In genomic region chr11:96885901-96886340, GRCm38 (mm10) we compare ENCODE assay signal across 16 mouse cellular contexts. TPM values are rescaled to one million over a fixed set of nuclear protein-coding genes. Genes with fewer than 3 reads are reported as not detected.
DNase-seq lines count a peak whose midpoint lies in the region; ATAC-seq and TF ChIP-seq lines count a peak whose summit lies in the region.
"Had no signal": no experiment of that assay in that cellular context is flagged by ENCODE, and none has a peak within 500 bp of the region (broad histone marks: within the 10 kb centered on the region; RNA-seq: fewer than 3 reads in every experiment).

No protein-coding gene starts in this region.

- no peaks in the 10 kb centered on the region for H3K36me3 ChIP-seq in embryonic facial prominence, embryonic 13.5 days
- no peaks in the 10 kb centered on the region for H3K36me3 ChIP-seq in hindbrain, embryonic 14.5 days (replicated peaks; ENCODE audit: control insufficient read depth, insufficient read depth)
- no peaks in the 10 kb centered on the region for H3K36me3 ChIP-seq in midbrain, postnatal 0 days (ENCODE audit: insufficient read depth, low read length)
- H3K36me3 ChIP-seq in kidney, embryonic 16.5 days (ENCODE audit: insufficient read depth, low read length) = no peaks in the 10 kb centered on the region
- H3K36me3 ChIP-seq: G1E; liver, embryonic 13.5 days had no signal

- no peak for TF ChIP-seq CTCF in midbrain, postnatal 0 days (IDR thresholded peaks at IDR 0.05)

- peak; percentile 29 to 51 for DNase-seq in cerebellum, postnatal 14 days
- DNase-seq in cerebellum, adult 9-10 months = no peak
- peak; percentile 52 for DNase-seq in hindbrain, embryonic 14.5 days (ENCODE audit: low spot score)
- peak; percentile 61 for DNase-seq in midbrain, postnatal 0 days (ENCODE audit: low spot score)
- no peak for DNase-seq in urinary bladder, adult 2 months (ENCODE audit: low spot score)
- no peak for DNase-seq in kidney, postnatal 14 days
- DNase-seq: adrenal gland, adult 2 months; heart, adult 11 months; liver, embryonic 13.5 days; lung, postnatal 4 days; thymus, postnatal 25 days had no signal

- H3K4me1 ChIP-seq in embryonic facial prominence, embryonic 13.5 days = peaks cover 18% of the 10 kb centered on the region
- peaks cover 22% of the 10 kb centered on the region for H3K4me1 ChIP-seq in hindbrain, embryonic 14.5 days (replicated peaks; ENCODE audit: control insufficient read depth, insufficient read depth, low read length)
- 0 out of 2 replicates have a peak, but pooled peaks cover 7% of the 10 kb centered on the region for H3K4me1 ChIP-seq in midbrain, postnatal 0 days (ENCODE audit: insufficient read depth, low read length)
- peaks cover 10% of the 10 kb centered on the region; the same call in 1 of the 2 replicates for H3K4me1 ChIP-seq in kidney, embryonic 16.5 days (ENCODE audit: insufficient read depth, low read length)

- H3K9ac ChIP-seq in embryonic facial prominence, embryonic 13.5 days = peak overlapping the region; percentile 54
- H3K9ac ChIP-seq in hindbrain, embryonic 14.5 days = 0 out of 2 replicates have a peak overlapping the region, but pooled peaks have one; percentile 7
- H3K9ac ChIP-seq in midbrain, postnatal 0 days (replicated peaks; ENCODE audit: low read length, poor library complexity, severe bottlenecking) = no peak overlapping the region
- no peak overlapping the region for H3K9ac ChIP-seq in kidney, embryonic 16.5 days (replicated peaks; ENCODE audit: low read length)
- H3K9ac ChIP-seq: liver, embryonic 13.5 days had no signal

- 0 out of 2 replicates have a peak overlapping the region, but pooled peaks have one; percentile 39 for H3K27ac ChIP-seq in embryonic facial prominence, embryonic 13.5 days
- peak overlapping the region; percentile 89 for H3K27ac ChIP-seq in hindbrain, embryonic 14.5 days
- H3K27ac ChIP-seq in midbrain, postnatal 0 days (ENCODE audit: low read depth, low read length) = peak overlapping the region; percentile 26; the same call in 1 of the 2 replicates
- H3K27ac ChIP-seq in kidney, embryonic 16.5 days (ENCODE audit: low read length) = no peak overlapping the region
- H3K27ac ChIP-seq: liver, embryonic 13.5 days had no signal

- H3K27me3 ChIP-seq in embryonic facial prominence, embryonic 13.5 days = no peaks in the 10 kb centered on the region
- no peaks in the 10 kb centered on the region for H3K27me3 ChIP-seq in hindbrain, embryonic 14.5 days (ENCODE audit: control insufficient read depth, insufficient read depth, low read length)
- no peaks in the 10 kb centered on the region for H3K27me3 ChIP-seq in midbrain, postnatal 0 days (ENCODE audit: insufficient read depth, low read length)
- no peaks in the 10 kb centered on the region for H3K27me3 ChIP-seq in kidney, embryonic 16.5 days (ENCODE audit: insufficient read depth, low read length)
- H3K27me3 ChIP-seq: liver, embryonic 13.5 days had no signal

- 0 out of 2 replicates have a peak overlapping the region, but pooled peaks have one; percentile 11 for H3K4me2 ChIP-seq in embryonic facial prominence, embryonic 13.5 days
- H3K4me2 ChIP-seq in hindbrain, embryonic 14.5 days (replicated peaks) = no peak overlapping the region; the same call in 1 of the 2 replicates
- H3K4me2 ChIP-seq in midbrain, postnatal 0 days (ENCODE audit: low read depth, low read length, poor library complexity, severe bottlenecking) = no peak overlapping the region
- H3K4me2 ChIP-seq in kidney, embryonic 16.5 days (replicated peaks; ENCODE audit: low read depth, low read length) = no peak overlapping the region
- H3K4me2 ChIP-seq: liver, embryonic 13.5 days had no signal

- 8% methylated on average over 5 of the region's 5 CpGs for WGBS in embryonic facial prominence, embryonic 13.5 days
- 16% methylated on average over 5 of the region's 5 CpGs for WGBS in hindbrain, embryonic 14.5 days
- WGBS in midbrain, postnatal 0 days = 19% methylated on average over 5 of the region's 5 CpGs
- 39% methylated on average over 5 of the region's 5 CpGs for WGBS in kidney, embryonic 16.5 days

- ATAC-seq in embryonic facial prominence, embryonic 13.5 days (ENCODE audit: insufficient number of reproducible peaks, insufficient read depth, low FRiP score, low TSS enrichment, low read depth) = no peak
- peak; percentile 80; the same call in 1 of the 2 replicates for ATAC-seq in hindbrain, embryonic 14.5 days (ENCODE audit: low FRiP score)
- no peak for ATAC-seq in midbrain, postnatal 0 days (ENCODE audit: low FRiP score)
- no peak for ATAC-seq in kidney, embryonic 16.5 days (ENCODE audit: low FRiP score, low TSS enrichment)

- H3K4me3 ChIP-seq in embryonic facial prominence, embryonic 13.5 days = no peak overlapping the region
- H3K4me3 ChIP-seq in hindbrain, embryonic 14.5 days (replicated peaks; ENCODE audit: low read length) = no peak overlapping the region
- H3K4me3 ChIP-seq in midbrain, postnatal 0 days (ENCODE audit: low read depth, low read length) = no peak overlapping the region
- no peak overlapping the region for H3K4me3 ChIP-seq in kidney, embryonic 16.5 days (ENCODE audit: low read length)
- H3K4me3 ChIP-seq: erythroblast, embryonic 14.5 days; liver, embryonic 13.5 days had no signal

- H3K9me3 ChIP-seq in embryonic facial prominence, embryonic 13.5 days = no peaks in the 10 kb centered on the region
- no peaks in the 10 kb centered on the region for H3K9me3 ChIP-seq in hindbrain, embryonic 14.5 days (ENCODE audit: control insufficient read depth, low read length)
- H3K9me3 ChIP-seq in midbrain, postnatal 0 days (ENCODE audit: low read length) = no peaks in the 10 kb centered on the region
- H3K9me3 ChIP-seq in kidney, embryonic 16.5 days (ENCODE audit: low read length) = no peaks in the 10 kb centered on the region
- H3K9me3 ChIP-seq: G1E; liver, embryonic 13.5 days had no signal

RNA-seq across cellular contexts. Expression of gene Cdk5rap3, which starts 30.4 kb away (rescaled TPM):
- polyA plus RNA-seq in embryonic facial prominence, embryonic 13.5 days (2015; fragmentation: Nextera tagmentation; extraction: Ambion mirVana) = 89.4 and 94.8 TPM in 2 replicates
- polyA plus RNA-seq in hindbrain, embryonic 14.5 days (2014; fragmentation: Nextera tagmentation; extraction: Ambion mirVana) = 74.0 and 77.8 TPM in 2 replicates
- 43.6 and 48.3 TPM in 2 replicates for total RNA-seq in midbrain, postnatal 0 days (2014; rRNA removed)
- 83.9 and 85.1 TPM in 2 replicates for polyA plus RNA-seq in midbrain, postnatal 0 days (2015; fragmentation: Nextera tagmentation; extraction: Ambion mirVana)
- 46.5 and 47.5 TPM in 2 replicates for polyA plus RNA-seq in urinary bladder, adult 2 months (2012; rRNA removed)
- 83.7 and 88.3 TPM in 2 replicates for polyA plus RNA-seq in kidney, embryonic 16.5 days (2015; fragmentation: Nextera tagmentation; extraction: Ambion mirVana)

RNA-seq across cellular contexts. Expression of gene Copz2, which starts 36.3 kb away (rescaled TPM):
- polyA plus RNA-seq in embryonic facial prominence, embryonic 13.5 days (2015; fragmentation: Nextera tagmentation; extraction: Ambion mirVana) = 123 and 125 TPM in 2 replicates
- 23.1 and 29.7 TPM in 2 replicates for polyA plus RNA-seq in hindbrain, embryonic 14.5 days (2014; fragmentation: Nextera tagmentation; extraction: Ambion mirVana)
- total RNA-seq in midbrain, postnatal 0 days (2014; rRNA removed) = 12.7 and 12.9 TPM in 2 replicates
- 16.7 and 20.3 TPM in 2 replicates for polyA plus RNA-seq in midbrain, postnatal 0 days (2015; fragmentation: Nextera tagmentation; extraction: Ambion mirVana)
- polyA plus RNA-seq in urinary bladder, adult 2 months (2012; rRNA removed) = 111 and 117 TPM in 2 replicates
- 115 and 117 TPM in 2 replicates for polyA plus RNA-seq in kidney, embryonic 16.5 days (2015; fragmentation: Nextera tagmentation; extraction: Ambion mirVana)

RNA-seq across cellular contexts. Expression of gene Prr15l, which starts 42.0 kb away (rescaled TPM):
- polyA plus RNA-seq in embryonic facial prominence, embryonic 13.5 days (2015; fragmentation: Nextera tagmentation; extraction: Ambion mirVana) = 2.4 and 3.4 TPM in 2 replicates
- polyA plus RNA-seq in hindbrain, embryonic 14.5 days (2014; fragmentation: Nextera tagmentation; extraction: Ambion mirVana) = 0.16 TPM in 2 replicates
- total RNA-seq in midbrain, postnatal 0 days (2014; rRNA removed) = 0.27 TPM in 1 of 2 replicates, not detected in the other
- polyA plus RNA-seq in midbrain, postnatal 0 days (2015; fragmentation: Nextera tagmentation; extraction: Ambion mirVana) = 0.51 and 0.56 TPM in 2 replicates
- polyA plus RNA-seq in urinary bladder, adult 2 months (2012; rRNA removed) = 7.6 and 8.9 TPM in 2 replicates
- polyA plus RNA-seq in kidney, embryonic 16.5 days (2015; fragmentation: Nextera tagmentation; extraction: Ambion mirVana) = 52.5 and 55.8 TPM in 2 replicates
- total RNA-seq: layer of hippocampus, adult 8-10 months had no signal
- polyA plus RNA-seq: adrenal gland, adult 2 months had no signal

RNA-seq across cellular contexts. Expression of gene Nfe2l1, which starts 56.2 kb away (rescaled TPM):
- 61.7 and 66.5 TPM in 2 replicates for polyA plus RNA-seq in embryonic facial prominence, embryonic 13.5 days (2015; fragmentation: Nextera tagmentation; extraction: Ambion mirVana)
- polyA plus RNA-seq in hindbrain, embryonic 14.5 days (2014; fragmentation: Nextera tagmentation; extraction: Ambion mirVana) = 49.3 and 54.7 TPM in 2 replicates
- total RNA-seq in midbrain, postnatal 0 days (2014; rRNA removed) = 86.0 and 88.0 TPM in 2 replicates
- polyA plus RNA-seq in midbrain, postnatal 0 days (2015; fragmentation: Nextera tagmentation; extraction: Ambion mirVana) = 64.5 and 68.9 TPM in 2 replicates
- 120 and 137 TPM in 2 replicates for polyA plus RNA-seq in urinary bladder, adult 2 months (2012; rRNA removed)
- polyA plus RNA-seq in kidney, embryonic 16.5 days (2015; fragmentation: Nextera tagmentation; extraction: Ambion mirVana) = 93.9 and 96.8 TPM in 2 replicates

RNA-seq across cellular contexts. Expression of gene Pnpo, which starts 57.9 kb away (rescaled TPM):
- polyA plus RNA-seq in embryonic facial prominence, embryonic 13.5 days (2015; fragmentation: Nextera tagmentation; extraction: Ambion mirVana) = 19.9 and 27.9 TPM in 2 replicates
- 27.5 and 28.9 TPM in 2 replicates for polyA plus RNA-seq in hindbrain, embryonic 14.5 days (2014; fragmentation: Nextera tagmentation; extraction: Ambion mirVana)
- 26.9 and 28.6 TPM in 2 replicates for total RNA-seq in midbrain, postnatal 0 days (2014; rRNA removed)
- 36.8 and 37.4 TPM in 2 replicates for polyA plus RNA-seq in midbrain, postnatal 0 days (2015; fragmentation: Nextera tagmentation; extraction: Ambion mirVana)
- 22.4 and 25.5 TPM in 2 replicates for polyA plus RNA-seq in urinary bladder, adult 2 months (2012; rRNA removed)
- polyA plus RNA-seq in kidney, embryonic 16.5 days (2015; fragmentation: Nextera tagmentation; extraction: Ambion mirVana) = 38.0 TPM in 2 replicates

Comparison
In these comparisons a context has a peak if more than half of its experiments do, and no peak if none do; other contexts are left out.
1. DNase-seq: peak in cerebellum, postnatal 14 days (2 of 2), hindbrain, embryonic 14.5 days (single experiment) and midbrain, postnatal 0 days (single experiment); none in cerebellum, adult 9-10 months (single experiment), urinary bladder, adult 2 months (single experiment) and kidney, postnatal 14 days (single experiment).
2. H3K9ac ChIP-seq: peak in embryonic facial prominence, embryonic 13.5 days (single experiment) and hindbrain, embryonic 14.5 days (single experiment); none in midbrain, postnatal 0 days (single experiment) and kidney, embryonic 16.5 days (single experiment).